Mouse (Mus musculus) kidney, postnatal 0 days (tissue): ENCODE measurements around the gene Ugt1a2. TPM values are rescaled to one million over a fixed set of nuclear protein-coding genes. Genes with fewer than 3 reads are reported as not detected.

Source experiments
- ATAC-seq: fragments of 200-750 bp; cut with Nextera tagmentation; replicated peaks from 2 replicates; pipeline ENCODE4 v1.8.0; 2017; ENCODE audit warnings: low read depth, moderate number of reproducible peaks, moderate TSS enrichment, moderate library complexity; ENCODE audit not compliant: low FRiP score
- DNase-seq: peaks from one replicate; pipeline ENCODE4 v3.0.0-alpha.2; 2016; ENCODE audit warnings: low spot score
- H3K27ac ChIP-seq: fragments of 300-500 bp; sonication (generic); 2 replicates; pipeline ENCODE4 v1.5.1; 2014; ENCODE audit warnings: mild to moderate bottlenecking
- H3K27me3 ChIP-seq: fragments of 300-500 bp; sonication (generic); 2 replicates; pipeline ENCODE4 v1.6.1; 2014; ENCODE audit warnings: low read length, mixed read lengths; ENCODE audit not compliant: insufficient read depth
- H3K36me3 ChIP-seq: fragments of 300-500 bp; sonication (generic); 2 replicates; pipeline ENCODE4 v1.6.1; 2014; ENCODE audit warnings: low read length, mixed read lengths; ENCODE audit not compliant: insufficient read depth
- H3K4me1 ChIP-seq: fragments of 300-500 bp; sonication (generic); replicated peaks from 2 replicates; pipeline ENCODE4 v1.6.1; 2014; ENCODE audit warnings: antibody characterized with exemption, low read length, mixed read lengths; ENCODE audit not compliant: insufficient read depth
- H3K4me2 ChIP-seq: fragments of 300-500 bp; sonication (generic); 2 replicates; pipeline ENCODE4 v1.6.1; 2014; ENCODE audit warnings: mild to moderate bottlenecking, low read length, moderate library complexity, mixed read lengths
- H3K4me3 ChIP-seq: fragments of 300-500 bp; sonication (generic); replicated peaks from 2 replicates; pipeline ENCODE4 v1.5.1; 2014; ENCODE audit warnings: low read depth, low read length
- H3K9ac ChIP-seq: fragments of 300-500 bp; sonication (generic); 2 replicates; pipeline ENCODE4 v1.6.1; 2014; ENCODE audit warnings: low read depth, low read length
- H3K9me3 ChIP-seq: fragments of 300-500 bp; sonication (generic); replicated peaks from 2 replicates; pipeline ENCODE4 v1.6.1; 2016; ENCODE audit warnings: low read length, inconsistent platforms, mixed read lengths
- CTCF ChIP-seq: IDR thresholded peaks from 2 replicates; pipeline ENCODE4 v1.5.1; 2016; ENCODE audit warnings: antibody characterized with exemption, low read depth, mild to moderate bottlenecking, moderate library complexity
- WGBS: fragments of 180-500 bp; shearing (Covaris S2); extraction: QIAGEN DNeasy Blood & Tissue Kit; methylation state at CpG from one replicate; pipeline ENCODE4 v1.1.7; 2014; 5-methylcytosine and 5-hydroxymethylcytosine counted together
- polyA plus RNA-seq: library from polyadenylated mRNA; unstranded; fragments of >200 nt; fragmentation: Nextera tagmentation; extraction: Ambion mirVana; gene quantifications from 2 replicates; pipeline ENCODE4 v1.2.1, GENCODE M21; 2015

Gene Ugt1a2
- polyA plus RNA-seq, 1 experiment from 2014 or later = 176 TPM

DNA sequence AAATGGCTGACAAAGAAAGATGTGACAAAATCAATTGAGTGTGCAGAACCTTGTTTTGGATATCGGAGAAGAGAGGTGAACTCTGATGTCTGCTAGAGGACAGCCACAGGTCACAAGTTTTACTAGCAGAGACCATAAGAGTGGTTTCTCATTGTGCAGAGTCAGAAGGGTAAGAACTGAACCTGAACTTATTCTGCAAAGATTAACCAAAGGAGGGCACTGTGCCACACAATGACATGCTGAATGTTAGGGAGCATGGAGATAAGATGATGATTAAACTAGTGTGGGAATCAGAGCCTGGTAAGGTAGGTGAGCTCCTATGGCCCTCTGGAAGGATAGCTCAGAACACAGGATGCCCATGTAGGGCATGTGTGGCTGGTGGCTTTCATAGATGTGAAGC is 4.7 kb upstream of the Ugt1a2 start:
- H3K27me3 ChIP-seq = no peaks in the 10 kb centered on the region
- H3K4me3 ChIP-seq = no peak overlapping the region
- H3K4me2 ChIP-seq = no peak overlapping the region
- peak; percentile 26; the same call in 1 of the 2 replicates for TF ChIP-seq CTCF
- no peak overlapping the region for H3K27ac ChIP-seq
- H3K9me3 ChIP-seq = no peaks in the 10 kb centered on the region
- no peaks in the 10 kb centered on the region for H3K36me3 ChIP-seq
- no peaks in the 10 kb centered on the region for H3K4me1 ChIP-seq
- ATAC-seq (peak; percentile 85), DNase-seq (peak; percentile 13)
- H3K9ac ChIP-seq = no peak overlapping the region
- 49% methylated on average over 1 of the region's 1 CpGs for WGBS

DNA sequence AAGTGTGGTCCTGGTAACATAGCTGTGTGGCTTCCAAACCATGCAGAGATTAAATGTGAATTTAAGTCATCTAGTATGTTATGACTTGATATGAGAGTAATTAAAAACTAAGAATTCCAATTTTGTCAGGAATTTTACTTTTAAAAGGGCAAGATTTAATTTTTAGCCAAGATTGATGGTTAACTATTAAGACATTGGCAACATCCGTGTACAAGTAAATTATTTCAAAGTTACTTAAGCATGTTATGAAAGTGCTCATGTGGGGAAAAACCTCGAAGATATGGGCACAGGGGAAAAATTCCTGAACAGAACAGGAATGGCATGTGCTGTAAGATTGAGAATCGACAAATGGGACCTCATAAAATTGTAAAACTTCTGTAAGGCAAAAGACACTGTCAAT is 3.0 kb upstream of the Ugt1a2 start:
- Histone ChIP-seq H3K27me3 (no peaks in the 10 kb centered on the region), H3K36me3 (no peaks in the 10 kb centered on the region), H3K4me3 (no peak overlapping the region), H3K4me2 (no peak overlapping the region), H3K9ac (no peak overlapping the region), H3K4me1 (no peaks in the 10 kb centered on the region), H3K27ac (no peak overlapping the region), H3K9me3 (no peaks in the 10 kb centered on the region)
- ATAC-seq (no peak), DNase-seq (no peak)
- no peak for TF ChIP-seq CTCF
- 51% methylated on average over 3 of the region's 3 CpGs for WGBS

DNA sequence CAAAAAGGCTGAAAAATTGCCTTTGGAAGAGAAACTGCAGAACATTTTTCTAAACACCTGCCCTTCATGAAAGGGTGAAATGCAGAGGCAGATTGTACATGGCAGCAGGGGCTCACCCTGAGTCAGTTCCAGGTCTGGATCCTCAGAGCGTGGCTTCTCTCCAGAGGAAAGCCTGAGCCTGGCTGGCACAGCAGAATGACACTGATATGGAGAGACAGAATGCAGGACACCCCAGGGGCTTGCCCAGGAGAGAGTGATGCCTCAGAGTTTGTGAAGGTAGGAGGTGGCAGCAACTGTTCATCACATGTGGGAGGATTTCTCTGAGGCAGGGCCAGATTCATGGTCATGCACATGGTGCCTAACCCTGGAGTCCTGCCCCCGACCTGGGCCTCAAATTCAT is 405 bp upstream of the Ugt1a2 start:
- no peaks in the 10 kb centered on the region for H3K27me3 ChIP-seq
- no peak overlapping the region for H3K4me2 ChIP-seq
- H3K4me1 ChIP-seq = no peaks in the 10 kb centered on the region; the same call in 1 of the 2 replicates
- ATAC-seq = no peak; the same call in 1 of the 2 replicates
- no peak overlapping the region for H3K4me3 ChIP-seq
- WGBS = 65% methylated on average over 2 of the region's 2 CpGs
- no peak for TF ChIP-seq CTCF
- H3K27ac ChIP-seq = no peak overlapping the region
- no peaks in the 10 kb centered on the region for H3K36me3 ChIP-seq
- no peaks in the 10 kb centered on the region for H3K9me3 ChIP-seq
- H3K9ac ChIP-seq = no peak overlapping the region
- DNase-seq = no peak

DNA sequence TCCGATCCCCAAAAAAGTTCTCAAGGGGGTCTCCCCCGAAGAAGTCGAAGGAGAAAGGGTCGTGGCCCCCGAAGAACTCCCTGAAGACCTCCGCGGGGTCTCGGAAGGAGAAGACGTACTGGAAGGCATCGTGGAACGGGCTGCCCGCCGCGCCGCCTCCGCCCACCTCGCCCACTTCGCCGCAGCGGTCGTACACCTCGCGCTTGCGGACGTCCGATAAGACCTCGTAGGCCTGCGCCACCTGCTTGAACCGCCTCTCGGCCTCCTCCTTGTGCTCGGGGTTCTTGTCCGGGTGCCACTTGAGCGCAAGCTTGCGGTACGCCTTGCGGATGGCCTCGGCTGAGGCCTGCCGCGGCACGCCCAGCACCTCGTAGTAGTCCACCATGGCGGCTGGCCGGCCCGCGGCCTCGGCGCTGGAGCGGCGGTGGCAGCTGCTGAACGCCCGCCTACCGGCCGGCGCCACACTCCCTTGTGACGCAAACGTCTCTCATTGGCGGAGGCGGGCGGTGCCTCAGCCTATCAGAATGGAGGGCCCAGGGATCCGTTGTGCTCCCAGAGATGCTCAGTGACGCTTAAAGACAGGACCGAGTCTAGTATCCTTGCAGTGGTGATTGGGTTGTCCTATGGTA is 5.0 kb downstream of the Ugt1a2 start, which contains the start of gene Dnajb3:
Gene Dnajb3, minus strand, starts transcription at position 489 of the 629 bp plus-strand sequence.
- Histone ChIP-seq H3K36me3 (no peaks in the 10 kb centered on the region), H3K4me1 (peaks cover 4% of the 10 kb centered on the region; the same call in 1 of the 2 replicates), H3K4me3 (peak within 1 kb of the TSS; percentile 31), H3K9me3 (no peaks in the 10 kb centered on the region), H3K9ac (peak within 1 kb of the TSS; percentile 60), H3K4me2 (peak within 1 kb of the TSS; percentile 65), H3K27me3 (no peaks in the 10 kb centered on the region), H3K27ac (no peak within 1 kb of the TSS)
- ATAC-seq = peak; percentile 91
- TF ChIP-seq CTCF = no peak
- DNase-seq = peak; percentile 78
- WGBS = 9% methylated on average over 62 of the region's 62 CpGs

DNA sequence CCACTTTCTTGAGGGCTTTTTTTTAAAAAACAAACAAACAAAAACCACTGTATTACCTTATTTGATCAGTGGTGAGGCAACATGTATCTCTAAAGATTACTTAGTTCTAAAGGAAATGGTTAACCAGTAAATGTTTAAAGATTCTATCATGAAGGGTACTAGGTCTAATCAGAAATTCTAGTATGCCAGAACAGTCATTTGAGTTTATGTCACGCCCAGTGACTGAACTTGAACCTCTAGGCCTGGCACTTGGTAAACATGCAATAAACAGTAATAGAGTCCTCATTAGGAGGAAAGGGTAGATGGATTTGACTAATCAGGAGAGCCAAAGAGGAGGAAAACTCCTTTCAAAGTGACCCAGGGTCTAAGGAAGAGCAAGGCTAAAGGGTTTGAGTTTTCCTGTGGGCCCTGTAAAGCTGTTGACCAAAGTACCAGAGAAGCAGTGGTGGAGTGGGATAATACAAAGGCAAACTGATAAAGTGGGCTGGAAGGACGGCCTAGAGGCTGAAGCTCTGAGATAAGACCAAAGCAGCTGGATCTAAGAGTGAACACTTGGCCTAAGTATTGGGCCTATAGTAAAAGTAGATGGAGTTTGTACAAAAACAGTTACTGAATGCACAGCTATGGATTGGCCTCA is 6.6 kb downstream of the Ugt1a2 start:
- 86% methylated on average over 2 of the region's 2 CpGs for WGBS
- Histone ChIP-seq H3K4me1 (peaks cover 4% of the 10 kb centered on the region; the same call in 1 of the 2 replicates), H3K27ac (no peak overlapping the region), H3K27me3 (no peaks in the 10 kb centered on the region), H3K36me3 (no peaks in the 10 kb centered on the region), H3K4me3 (no peak overlapping the region), H3K4me2 (no peak overlapping the region), H3K9me3 (peaks cover 7% of the 10 kb centered on the region; the same call in 1 of the 2 replicates), H3K9ac (no peak overlapping the region)
- TF ChIP-seq CTCF = no peak
- ATAC-seq (no peak), DNase-seq (no peak)

DNA sequence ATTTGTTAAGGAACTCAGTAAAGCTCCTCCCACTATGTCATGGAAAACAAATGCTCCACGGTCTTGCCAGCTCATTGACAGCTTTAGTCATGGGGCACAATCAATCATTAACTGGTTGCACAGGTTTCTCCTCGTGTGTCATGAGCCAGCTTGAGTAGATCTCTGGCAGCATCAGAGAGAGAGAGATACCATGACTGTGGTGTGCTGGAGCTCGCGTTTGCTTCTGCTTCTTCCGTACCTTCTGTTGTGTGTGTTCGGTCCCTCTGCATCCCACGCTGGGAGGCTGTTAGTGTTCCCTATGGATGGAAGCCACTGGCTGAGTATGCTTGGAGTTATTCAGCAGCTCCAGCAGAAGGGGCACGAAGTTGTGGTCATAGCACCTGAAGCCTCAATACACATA is 11.4 kb downstream of the Ugt1a2 start, which contains the start of gene Ugt1a1:
Gene Ugt1a1, plus strand, starts transcription at position 148 of the 400 bp plus-strand sequence.
- Histone ChIP-seq H3K27ac (no peak within 1 kb of the TSS), H3K27me3 (no peaks in the 10 kb centered on the region), H3K9me3 (peaks cover 47% of the 10 kb centered on the region), H3K36me3 (no peaks in the 10 kb centered on the region), H3K4me1 (no peaks in the 10 kb centered on the region), H3K4me3 (no peak within 1 kb of the TSS), H3K9ac (no peak within 1 kb of the TSS), H3K4me2 (no peak within 1 kb of the TSS)
- whole genome bisulfite sequencing = 69% methylated on average over 8 of the region's 8 CpGs
- TF ChIP-seq CTCF = no peak
- ATAC-seq (peak; percentile 6; the same call in 1 of the 2 replicates), DNase-seq (peak; percentile 41)
